Mouse (Mus musculus): ENCODE data around the gene Olfr1466. TPM values are rescaled to one million over a fixed set of nuclear protein-coding genes. Genes with fewer than 3 reads are reported as not detected.

Gene Olfr1466
- total RNA-seq (2021), result not detected
- long read RNA-seq, experiment 1, result 0 reads
- long read RNA-seq, experiment 2, result 0 reads

GRCm38 (mm10) chr19:13338562-13338961 is at the start of gene Olfr1466:
Gene Olfr1466, plus strand, starts transcription at chr19:13338862.
- no peak for DNase-seq (ENCODE audit: low spot score in 2 of 2)

- no peak for DNase-seq (ENCODE audit: low spot score in 2 of 2)
Measured at GRCm38 (mm10) chr19:13315441-13315840, 23.2 kb upstream of the Olfr1466 start, which contains the start of gene Olfr1465. Gene Olfr1465, minus strand, starts transcription at chr19:13315541.

- DNase-seq (ENCODE audit: low spot score in 2 of 2), result no peak
Measured at GRCm38 (mm10) chr19:13361936-13362335, 23.3 kb downstream of the Olfr1466 start, which contains the start of gene Olfr1467. Gene Olfr1467, plus strand, starts transcription at chr19:13362236.

Other genes starting within 250 kb of the Olfr1466 start
- not detected for gene Olfr1457, start 241.0 kb upstream of the Olfr1466 start, total RNA-seq (2021)
- gene Olfr1458, start 232.1 kb upstream of the Olfr1466 start, total RNA-seq (2021), result not detected
- gene Olfr1459, start 189.3 kb upstream of the Olfr1466 start, total RNA-seq (2021), result under 1 TPM in 1 of 2 experiments, not detected in 1; 0.06 TPM
- not detected for gene Olfr1461, start 175.9 kb upstream of the Olfr1466 start, total RNA-seq (2021)
- gene Olfr1462, start 153.1 kb upstream of the Olfr1466 start, total RNA-seq (2021), result not detected
- gene Olfr1463, start 107.5 kb upstream of the Olfr1466 start, total RNA-seq (2021), result not detected
- gene Olfr1465, start 23.3 kb upstream of the Olfr1466 start, total RNA-seq (2021), result not detected
- not detected for gene Olfr1467, start 23.4 kb downstream of the Olfr1466 start, total RNA-seq (2021)
- gene Olfr1469, start 69.0 kb downstream of the Olfr1466 start, total RNA-seq (2021), result not detected
- not detected for gene Olfr1471, start 104.5 kb downstream of the Olfr1466 start, total RNA-seq (2021)
- gene Olfr1472, start 117.2 kb downstream of the Olfr1466 start, total RNA-seq (2021), result not detected
- gene Olfr1474, start 130.7 kb downstream of the Olfr1466 start, total RNA-seq (2021), result not detected
- not detected for gene Olfr1475, start 141.3 kb downstream of the Olfr1466 start, total RNA-seq (2021)
- not detected for gene Olfr1477, start 161.7 kb downstream of the Olfr1466 start, total RNA-seq (2021)
- not detected for gene Olfr1480, start 189.1 kb downstream of the Olfr1466 start, total RNA-seq (2021)
- gene Olfr1484, start 244.6 kb downstream of the Olfr1466 start, total RNA-seq (2021), result not detected

All from adrenal gland, postnatal 4 days (tissue).